In genomic region chr2:158316371-158316770, GRCm38 (mm10) we compare ENCODE assay signal across 13 mouse cellular contexts. TPM values are rescaled to one million over a fixed set of nuclear protein-coding genes. Genes with fewer than 3 reads are reported as not detected.
A peak's percentile ranks its signal among the peaks of the same experiment; 100 is the strongest.
DNase-seq lines count a peak whose midpoint lies in the region; ATAC-seq and TF ChIP-seq lines count a peak whose summit lies in the region.
"Had no signal": no experiment of that assay in that cellular context is flagged by ENCODE, and none has a peak within 500 bp of the region (broad histone marks: within the 10 kb centered on the region; RNA-seq: fewer than 3 reads in every experiment).

No protein-coding gene starts in this region.

- no peak overlapping the region for H3K9ac ChIP-seq in hindbrain, embryonic 12.5 days
- H3K9ac ChIP-seq: heart, embryonic 15.5 days; stomach, embryonic 15.5 days had no signal

- H3K4me1 ChIP-seq in hindbrain, embryonic 12.5 days, result peaks cover 4% of the 10 kb centered on the region; the same call in 1 of the 2 replicates
- H3K4me1 ChIP-seq: heart, embryonic 15.5 days; stomach, embryonic 15.5 days had no signal

- no peaks in the 10 kb centered on the region for H3K9me3 ChIP-seq in hindbrain, embryonic 12.5 days (replicated peaks)
- H3K9me3 ChIP-seq: heart, embryonic 15.5 days; stomach, embryonic 15.5 days had no signal

- no peak for DNase-seq in gastrocnemius, adult 2 months
- DNase-seq in gastrocnemius, postnatal 4 days (ENCODE audit: low spot score in 2 of 2), result no peak
- peak; percentile 28 for DNase-seq in thymus, postnatal 14 days
- DNase-seq in thymus, postnatal 0 days (ENCODE audit: low spot score), result no peak
- peak; percentile 57 for DNase-seq in induced T-regulatory cell, adult 2 months (ENCODE audit: low read depth)
- DNase-seq in thymus, postnatal 36 days, result peak; percentile 23 to 27
- DNase-seq in right cerebral cortex, postnatal 14 days, result no peak

- peak; percentile 37; the same call in 1 of the 2 replicates for TF ChIP-seq CTCF in gastrocnemius, adult 2 months (IDR thresholded peaks at IDR 0.05)

- no peak overlapping the region for H3K4me2 ChIP-seq in hindbrain, embryonic 12.5 days (replicated peaks)
- H3K4me2 ChIP-seq: heart, embryonic 15.5 days; stomach, embryonic 15.5 days had no signal

- ATAC-seq in hindbrain, embryonic 12.5 days (ENCODE audit: low FRiP score), result no peak

- no peaks in the 10 kb centered on the region for H3K36me3 ChIP-seq in hindbrain, embryonic 12.5 days
- H3K36me3 ChIP-seq: heart, embryonic 15.5 days; stomach, embryonic 15.5 days had no signal

- no peak overlapping the region for H3K27ac ChIP-seq in gastrocnemius, adult 2 months
- no peak overlapping the region for H3K27ac ChIP-seq in hindbrain, embryonic 12.5 days
- H3K27ac ChIP-seq: heart, embryonic 15.5 days; stomach, embryonic 15.5 days had no signal

- H3K4me3 ChIP-seq in gastrocnemius, adult 2 months, result no peak overlapping the region
- H3K4me3 ChIP-seq in hindbrain, embryonic 12.5 days, result no peak overlapping the region
- H3K4me3 ChIP-seq: erythroblast, embryonic 14.5 days; heart, embryonic 15.5 days; stomach, embryonic 15.5 days had no signal

- 74% methylated on average over 8 of the region's 8 CpGs for WGBS in hindbrain, embryonic 12.5 days

- intact Hi-C loops in gastrocnemius, adult 2 months (cut with DNase I), result no loop called here

- H3K27me3 ChIP-seq in hindbrain, embryonic 12.5 days, result no peaks in the 10 kb centered on the region
- H3K27me3 ChIP-seq: heart, embryonic 15.5 days; stomach, embryonic 15.5 days had no signal

RNA-seq across cellular contexts. Expression of gene Lbp, which starts 10.1 kb away (rescaled TPM):
- total RNA-seq in gastrocnemius, adult 2 months (2021), result 1 to 10 TPM; 5.2 to 7.1 TPM
- total RNA-seq in gastrocnemius, postnatal 4 days (2021), result 10 to 100 TPM in 1 of 2 experiments, 1 to 10 TPM in 1; 10.0 to 10.9 TPM
- 3.2 and 4.9 TPM in 2 replicates for polyA plus RNA-seq in thymus, postnatal 0 days (2015; fragmentation: Nextera tagmentation; extraction: Ambion mirVana)
- polyA plus RNA-seq in hindbrain, embryonic 12.5 days (2016; fragmentation: Nextera tagmentation; extraction: Ambion mirVana), result 3.9 and 5.0 TPM in 2 replicates

RNA-seq across cellular contexts. Expression of gene Bpi, which starts 58.5 kb away (rescaled TPM):
- not detected for total RNA-seq in gastrocnemius, adult 2 months (2021)
- total RNA-seq in gastrocnemius, postnatal 4 days (2021), result not detected
- 0.08 TPM in 1 of 2 replicates, not detected in the other for polyA plus RNA-seq in thymus, postnatal 0 days (2015; fragmentation: Nextera tagmentation; extraction: Ambion mirVana)
- polyA plus RNA-seq in hindbrain, embryonic 12.5 days (2016; fragmentation: Nextera tagmentation; extraction: Ambion mirVana), result not detected in 2 replicates
- total RNA-seq: adrenal gland, adult 18-20 months; left cerebral cortex, postnatal 25 days had no signal
- polyA plus RNA-seq: erythroblast, embryonic 14.5 days; heart, embryonic 15.5 days; stomach, embryonic 15.5 days had no signal

RNA-seq across cellular contexts. Expression of gene Snhg11, which starts 59.1 kb away (rescaled TPM):
- total RNA-seq in gastrocnemius, adult 2 months (2021), result under 1 TPM in 1 of 2 experiments, not detected in 1; 0.17 TPM
- total RNA-seq in gastrocnemius, postnatal 4 days (2021), result under 1 TPM; 0.13 to 0.15 TPM
- 4.1 and 6.4 TPM in 2 replicates for polyA plus RNA-seq in thymus, postnatal 0 days (2015; fragmentation: Nextera tagmentation; extraction: Ambion mirVana)
- 156 and 161 TPM in 2 replicates for polyA plus RNA-seq in hindbrain, embryonic 12.5 days (2016; fragmentation: Nextera tagmentation; extraction: Ambion mirVana)
- polyA plus RNA-seq: erythroblast, embryonic 14.5 days had no signal

Comparison
In these comparisons a context has a peak if more than half of its experiments do, and no peak if none do; other contexts are left out.
1. DNase-seq: peak in thymus, postnatal 14 days (single experiment), induced T-regulatory cell, adult 2 months (single experiment) and thymus, postnatal 36 days (2 of 2); none in gastrocnemius, adult 2 months (single experiment), gastrocnemius, postnatal 4 days (0 of 2), thymus, postnatal 0 days (single experiment) and right cerebral cortex, postnatal 14 days (single experiment).